Mouse (Mus musculus): ENCODE data around the gene Slc1a2.

- TF ChIP-seq CTCF (conservative IDR thresholded peaks at IDR 0.05; ENCODE audit: low read length) (no peak), NANOG (IDR thresholded peaks at IDR 0.05; ENCODE audit: borderline replicate concordance, low read length) (no peak), POU5F1 (IDR thresholded peaks at IDR 0.05; ENCODE audit: borderline replicate concordance, low read length) (no peak)
These were observed 109.8 kb downstream of the Slc1a2 start for GRCm38 (mm10) chr2:102768267-102768666.
